ENCODE assay signal across 8 mouse cellular contexts in genomic region chr10:68464943-68465342, GRCm38 (mm10).
DNase-seq lines count a peak whose midpoint lies in the region; ATAC-seq and TF ChIP-seq lines count a peak whose summit lies in the region.

No protein-coding gene starts in this region.

- no peak overlapping the region for H3K9ac ChIP-seq in forebrain, embryonic 14.5 days (ENCODE audit: low read length)
- no peak overlapping the region for H3K9ac ChIP-seq in forebrain, embryonic 12.5 days
- H3K9ac ChIP-seq in stomach, postnatal 0 days (ENCODE audit: low read length) = no peak overlapping the region

- peak; percentile 89 for TF ChIP-seq CTCF in stomach, postnatal 0 days (IDR thresholded peaks at IDR 0.05; ENCODE audit: low read depth)

- H3ac ChIP-seq in myocyte (ENCODE audit: control insufficient read depth, insufficient read length) = no peak overlapping the region

- TF ChIP-seq POLR2A in myocyte (IDR thresholded peaks at IDR 0.05; ENCODE audit: insufficient read length, low read depth) = no peak

- no peaks in the 10 kb centered on the region for H3K79me2 ChIP-seq in myocyte (ENCODE audit: control insufficient read depth, insufficient read depth)

- 29% methylated on average over 7 of the region's 7 CpGs for WGBS in forebrain, embryonic 14.5 days
- WGBS in forebrain, embryonic 12.5 days = 33% methylated on average over 7 of the region's 7 CpGs
- WGBS in stomach, postnatal 0 days = 12% methylated on average over 7 of the region's 7 CpGs

- H3K27ac ChIP-seq in forebrain, embryonic 14.5 days (ENCODE audit: low read depth, low read length) = no peak overlapping the region
- H3K27ac ChIP-seq in forebrain, embryonic 12.5 days = no peak overlapping the region
- no peak overlapping the region for H3K27ac ChIP-seq in stomach, postnatal 0 days (replicated peaks)

- H3K27me3 ChIP-seq in forebrain, embryonic 14.5 days (replicated peaks; ENCODE audit: control insufficient read depth, insufficient read depth, low read length) = no peaks in the 10 kb centered on the region
- H3K27me3 ChIP-seq in forebrain, embryonic 12.5 days = no peaks in the 10 kb centered on the region
- H3K27me3 ChIP-seq in myocyte (ENCODE audit: control insufficient read depth, insufficient read depth, insufficient read length) = no peaks in the 10 kb centered on the region
- H3K27me3 ChIP-seq in stomach, postnatal 0 days (ENCODE audit: control insufficient read depth, insufficient read depth, low read length) = no peaks in the 10 kb centered on the region

- intact Hi-C loops in heart, postnatal 36 days (cut with DNase I) = loop anchor here (5.0 to 10.0 kb wide), 5 partner anchors 108 to 860 kb away; no protein-coding TSS in a partner anchor

- H3K36me3 ChIP-seq in forebrain, embryonic 14.5 days (ENCODE audit: control insufficient read depth, insufficient read depth, low read length) = no peaks in the 10 kb centered on the region
- no peaks in the 10 kb centered on the region for H3K36me3 ChIP-seq in forebrain, embryonic 12.5 days (replicated peaks)
- H3K36me3 ChIP-seq in myocyte (ENCODE audit: control insufficient read depth, insufficient read depth) = no peaks in the 10 kb centered on the region
- no peaks in the 10 kb centered on the region for H3K36me3 ChIP-seq in stomach, postnatal 0 days (ENCODE audit: control insufficient read depth, insufficient read depth, low read length)

- H3K4me1 ChIP-seq in forebrain, embryonic 14.5 days (ENCODE audit: control insufficient read depth, insufficient read depth, low read length) = no peaks in the 10 kb centered on the region
- H3K4me1 ChIP-seq in forebrain, embryonic 12.5 days = no peaks in the 10 kb centered on the region
- H3K4me1 ChIP-seq in stomach, postnatal 0 days (replicated peaks; ENCODE audit: control insufficient read depth, insufficient read depth) = no peaks in the 10 kb centered on the region

- peak; percentile 72 for DNase-seq in forebrain, embryonic 14.5 days (ENCODE audit: low spot score)
- DNase-seq in ZHBTc4 (ENCODE audit: low read depth, low spot score) = peak; percentile 72
- DNase-seq in embryo, embryonic 11.5 days (ENCODE audit: low read depth, low spot score) = peak; percentile 57
- peak; percentile 69 to 84 for DNase-seq in heart, postnatal 36 days
- DNase-seq in left cerebral cortex, adult 8-10 months (ENCODE audit: low spot score in 2 of 2) = peak; percentile 15 to 40
- peak; percentile 80 for DNase-seq in stomach, postnatal 0 days (ENCODE audit: low spot score)

- H3K4me3 ChIP-seq in forebrain, embryonic 14.5 days (ENCODE audit: low read depth, low read length) = no peak overlapping the region
- no peak overlapping the region for H3K4me3 ChIP-seq in forebrain, embryonic 12.5 days (replicated peaks)
- H3K4me3 ChIP-seq in myocyte = no peak overlapping the region
- H3K4me3 ChIP-seq in stomach, postnatal 0 days (ENCODE audit: low read depth, low read length) = no peak overlapping the region

- H3K4me2 ChIP-seq in forebrain, embryonic 14.5 days (ENCODE audit: low read length) = no peak overlapping the region
- H3K4me2 ChIP-seq in forebrain, embryonic 12.5 days = no peak overlapping the region
- no peak overlapping the region for H3K4me2 ChIP-seq in myocyte (ENCODE audit: low read depth)
- H3K4me2 ChIP-seq in stomach, postnatal 0 days (replicated peaks; ENCODE audit: low read depth) = no peak overlapping the region

- no peak for TF ChIP-seq EP300 in stomach, postnatal 0 days (optimal IDR thresholded peaks at IDR 0.05)

- no peaks in the 10 kb centered on the region for H3K9me3 ChIP-seq in forebrain, embryonic 14.5 days (replicated peaks; ENCODE audit: control insufficient read depth, low read length)
- H3K9me3 ChIP-seq in forebrain, embryonic 12.5 days = no peaks in the 10 kb centered on the region
- no peaks in the 10 kb centered on the region for H3K9me3 ChIP-seq in stomach, postnatal 0 days (ENCODE audit: control insufficient read depth, low read length)

- ATAC-seq in forebrain, embryonic 14.5 days = no peak
- ATAC-seq in forebrain, embryonic 12.5 days (ENCODE audit: low FRiP score) = no peak
- peak; percentile 15; the same call in 1 of the 2 replicates for ATAC-seq in stomach, postnatal 0 days (ENCODE audit: low FRiP score, low TSS enrichment)

TF ChIP-seq in myocyte, 11 proteins besides CTCF, POLR2A, EP300 and RAD21:
- TF ChIP-seq SRF (IDR thresholded peaks at IDR 0.05; ENCODE audit: control insufficient read depth, insufficient read length, low read depth) (no peak), REST (IDR thresholded peaks at IDR 0.05; ENCODE audit: insufficient read depth, insufficient read length) (no peak), MYOG (IDR thresholded peaks at IDR 0.05; ENCODE audit: control insufficient read depth in 1 of 3, insufficient read depth in 1 of 3, insufficient read length in 2 of 3, low read depth in 2 of 3) (peak in 2 of 3 experiments; percentile 43 to 61), TCF3 (IDR thresholded peaks at IDR 0.05; ENCODE audit: insufficient read length, low read depth) (no peak), POLR2AphosphoS2 (IDR thresholded peaks at IDR 0.05; ENCODE audit: insufficient read length, low read depth) (no peak), MYOD1 (IDR thresholded peaks at IDR 0.05; ENCODE audit: control insufficient read depth in 1 of 3, insufficient read length in 2 of 3, low read depth in 2 of 3) (peak in 1 of 3 experiments; percentile 68), MAX (IDR thresholded peaks at IDR 0.05; ENCODE audit: low read depth) (no peak)

Comparison
In these comparisons a context has a peak if more than half of its experiments do, and no peak if none do; other contexts are left out.
1. DNase-seq: peak in every context shown above with its lines; median percentile 80 in stomach, postnatal 0 days; 76 in heart, postnatal 36 days; 72 in forebrain, embryonic 14.5 days; 72 in ZHBTc4; 57 in embryo, embryonic 11.5 days; 28 in left cerebral cortex, adult 8-10 months.